Mouse (Mus musculus) heart, postnatal 0 days (tissue): ENCODE data around the gene Ly6g6f. TPM values are rescaled to one million over a fixed set of nuclear protein-coding genes. Genes with fewer than 3 reads are reported as not detected.

Experiments
- ATAC-seq: fragments of 200-750 bp; cut with Nextera tagmentation; 2 replicates; pipeline ENCODE4 v1.8.0; 2017; ENCODE audit warnings: low read depth, moderate number of reproducible peaks, moderate library complexity; ENCODE audit not compliant: insufficient read depth
- DNase-seq: peaks from one replicate; pipeline ENCODE4 v3.0.0-alpha.2; 2016; ENCODE audit warnings: low spot score
- H3K27ac ChIP-seq: fragments of 300-500 bp; sonication (generic); 2 replicates; pipeline ENCODE4 v1.5.1; 2014; ENCODE audit warnings: low read depth, mild to moderate bottlenecking
- H3K27me3 ChIP-seq: fragments of 300-500 bp; sonication (generic); 2 replicates; pipeline ENCODE4 v1.6.1; 2014; ENCODE audit warnings: low read length, mixed read lengths; ENCODE audit not compliant: control insufficient read depth, insufficient read depth
- H3K36me3 ChIP-seq: fragments of 300-500 bp; sonication (generic); replicated peaks from 2 replicates; pipeline ENCODE4 v1.6.1; 2014; ENCODE audit warnings: low read length, mixed read lengths; ENCODE audit not compliant: control insufficient read depth, insufficient read depth
- H3K4me1 ChIP-seq: fragments of 300-500 bp; sonication (generic); 2 replicates; pipeline ENCODE4 v1.6.1; 2014; ENCODE audit warnings: antibody characterized with exemption; ENCODE audit not compliant: control insufficient read depth, insufficient read depth
- H3K4me2 ChIP-seq: fragments of 300-500 bp; sonication (generic); 2 replicates; pipeline ENCODE4 v1.6.1; 2014; ENCODE audit warnings: low read depth, mild to moderate bottlenecking, low read length, moderate library complexity
- H3K4me3 ChIP-seq: fragments of 300-500 bp; sonication (generic); 2 replicates; pipeline ENCODE4 v1.5.1; 2014; ENCODE audit warnings: low read depth, low read length
- H3K9ac ChIP-seq: fragments of 300-500 bp; sonication (generic); replicated peaks from 2 replicates; pipeline ENCODE4 v1.6.1; 2014; ENCODE audit warnings: low read depth, low read length, mixed read lengths
- H3K9me3 ChIP-seq: fragments of 300-500 bp; sonication (generic); replicated peaks from 2 replicates; pipeline ENCODE4 v1.6.1; 2016; ENCODE audit warnings: low read length; ENCODE audit not compliant: control insufficient read depth
- CTCF ChIP-seq: IDR thresholded peaks from 2 replicates; pipeline ENCODE4 v1.5.1; 2016; ENCODE audit warnings: antibody characterized with exemption, control low read depth, low read depth
- EP300 ChIP-seq: IDR thresholded peaks from 2 replicates; pipeline ENCODE4 v1.6.1; 2016; ENCODE audit warnings: antibody characterized with exemption, low read depth
- WGBS: fragments of 180-500 bp; shearing (Covaris S2); extraction: QIAGEN DNeasy Blood & Tissue Kit; methylation state at CpG from one replicate; pipeline ENCODE4 v1.1.7; 2014; 5-methylcytosine and 5-hydroxymethylcytosine counted together
- polyA plus RNA-seq: library from polyadenylated mRNA; unstranded; fragments of >200 nt; fragmentation: Nextera tagmentation; extraction: Ambion mirVana; gene quantifications from 2 replicates; pipeline ENCODE4 v1.2.1, GENCODE M21; 2015
- total RNA-seq: library from RNA; depleted of rRNA; stranded (reverse); fragments of >200 nt; gene quantifications from 2 replicates; pipeline ENCODE4 v1.2.3, GENCODE M21; 2014; ENCODE audit warnings: low replicate concordance

Ly6g6f gene
- total and polyA plus RNA-seq, 2 experiments from 2014 or later: not detected

GRCm38 (mm10) chr17:35058911-35059892, 26.2 kb downstream of the Ly6g6f start, which contains the start of gene Ddah2:
TSS of gene Ddah2 (plus strand) at chr17:35059035.
- peak within 1 kb of the TSS; percentile 71 for H3K9ac ChIP-seq
- H3K27ac ChIP-seq: peak within 1 kb of the TSS; percentile 87
- ATAC-seq (peak; percentile 92), DNase-seq (peak; percentile 91)
- peak within 1 kb of the TSS; percentile 62 for H3K4me3 ChIP-seq
- under 1% methylated on average over 55 of the region's 57 CpGs for WGBS
- TF ChIP-seq EP300 (peak; percentile 23; the same call in 1 of the 2 replicates), CTCF (peak; percentile 59)
- peak within 1 kb of the TSS; percentile 75 for H3K4me2 ChIP-seq
- peaks cover 6% of the 10 kb centered on the region; the same call in 1 of the 2 replicates for H3K27me3 ChIP-seq
- H3K9me3 ChIP-seq: no peaks in the 10 kb centered on the region
- 0 out of 2 replicates have a peak, but pooled peaks cover 4% of the 10 kb centered on the region for H3K4me1 ChIP-seq
- peaks cover 63% of the 10 kb centered on the region for H3K36me3 ChIP-seq

DNA sequence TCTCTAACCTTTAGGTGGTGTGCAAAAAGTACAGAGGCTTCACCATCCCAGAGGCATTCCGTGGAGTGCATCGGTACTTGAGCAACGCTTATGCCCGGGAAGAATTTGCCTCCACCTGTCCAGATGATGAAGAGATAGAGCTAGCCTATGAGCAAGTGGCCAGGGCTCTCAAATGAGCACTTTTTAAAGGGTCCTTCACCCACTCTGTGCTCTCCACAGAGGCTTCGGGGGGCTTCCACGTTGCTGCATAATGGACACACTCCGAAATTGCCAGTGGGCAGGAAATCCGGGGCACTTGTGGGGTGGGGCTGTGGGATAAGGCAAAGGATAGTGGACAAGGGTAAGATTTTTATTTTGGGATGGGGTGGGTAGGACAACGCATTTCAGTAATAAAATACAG, 27.1 kb downstream of the Ly6g6f start:
- ATAC-seq: no peak
- Histone ChIP-seq H3K9ac (no peak overlapping the region), H3K4me2 (peak overlapping the region; percentile 75; the same call in 1 of the 2 replicates)

DNA sequence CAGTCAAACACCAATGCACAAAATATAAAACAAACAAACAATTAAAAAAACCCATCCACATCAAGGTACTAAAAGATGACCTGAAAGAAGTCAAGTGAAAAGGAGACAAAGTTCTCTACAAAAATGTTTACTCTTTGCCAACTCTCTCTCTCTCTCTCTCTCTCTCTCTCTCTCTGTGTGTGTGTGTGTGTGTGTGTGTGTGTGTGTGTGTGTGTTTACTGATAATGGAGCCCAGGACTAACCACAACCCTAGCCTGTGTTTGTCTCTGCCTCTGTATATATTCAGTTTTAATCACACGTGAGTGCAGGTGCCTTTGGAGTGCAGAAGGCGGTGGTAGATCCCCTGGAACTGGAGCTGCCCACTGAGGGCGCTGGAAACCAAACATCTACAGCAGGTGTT, 28.3 kb downstream of the Ly6g6f start:
- ATAC-seq (no peak), DNase-seq (no peak)
- Histone ChIP-seq H3K27ac (no peak overlapping the region), H3K9me3 (no peaks in the 10 kb centered on the region), H3K36me3 (peaks cover 74% of the 10 kb centered on the region), H3K27me3 (no peaks in the 10 kb centered on the region), H3K4me3 (no peak overlapping the region), H3K4me2 (no peak overlapping the region), H3K9ac (no peak overlapping the region), H3K4me1 (0 out of 2 replicates have a peak, but pooled peaks cover 7% of the 10 kb centered on the region)
- TF ChIP-seq EP300: no peak
- TF ChIP-seq CTCF: no peak
- 75% methylated on average over 3 of the region's 3 CpGs for WGBS

More for the DNA sequence above, 27.1 kb downstream of the Ly6g6f start:
- peak overlapping the region; percentile 87 for H3K27ac ChIP-seq
- H3K36me3 ChIP-seq: peaks cover 72% of the 10 kb centered on the region
- TF ChIP-seq EP300 (no peak), CTCF (no peak)
- 44% methylated on average over 9 of the region's 9 CpGs for WGBS
- H3K27me3 ChIP-seq: no peaks in the 10 kb centered on the region
- no peak overlapping the region for H3K4me3 ChIP-seq
- H3K4me1 ChIP-seq: 0 out of 2 replicates have a peak, but pooled peaks cover 4% of the 10 kb centered on the region
- no peaks in the 10 kb centered on the region for H3K9me3 ChIP-seq
- DNase-seq: no peak

DNA sequence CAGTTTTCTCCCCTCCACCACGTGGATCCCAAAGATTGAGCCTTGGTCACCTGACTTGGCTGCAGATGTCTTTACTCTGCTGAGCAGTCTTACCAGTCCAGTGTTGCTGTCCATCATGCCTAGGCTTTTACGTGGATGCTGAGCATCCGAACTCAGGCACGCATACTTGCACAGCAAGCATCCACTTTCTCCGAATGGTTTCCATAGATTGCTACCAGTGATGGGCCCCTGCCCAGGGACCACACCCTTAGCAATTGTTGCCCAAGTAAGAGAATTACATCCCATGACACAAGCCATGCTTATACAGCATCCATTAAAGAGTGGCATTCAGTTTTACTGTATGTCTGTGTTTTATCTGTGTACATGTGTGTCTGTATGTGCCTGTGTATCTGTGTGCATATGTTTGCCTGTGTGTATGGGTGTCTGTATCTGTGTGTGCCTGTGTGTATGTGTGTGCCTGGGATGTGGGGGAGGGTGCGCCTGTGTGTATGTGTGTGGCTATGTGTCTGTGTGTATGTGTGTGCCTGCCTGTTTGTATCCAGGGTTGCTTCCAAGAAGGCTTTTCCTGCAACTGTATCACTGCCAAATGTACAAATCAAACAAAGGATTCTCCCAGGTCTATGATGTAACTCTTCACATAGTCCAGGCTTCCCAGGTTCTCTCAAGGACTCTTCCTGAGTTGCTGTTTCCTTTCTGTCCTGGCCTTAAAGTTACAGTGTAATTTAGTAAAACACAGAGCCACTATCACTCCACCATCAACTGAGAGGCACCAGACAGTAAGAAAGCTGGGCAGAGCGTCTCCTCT, 29.5 kb downstream of the Ly6g6f start:
- Histone ChIP-seq H3K9ac (no peak overlapping the region), H3K9me3 (no peaks in the 10 kb centered on the region), H3K27me3 (no peaks in the 10 kb centered on the region), H3K27ac (peak overlapping the region; percentile 32; the same call in 1 of the 2 replicates), H3K4me2 (no peak overlapping the region), H3K4me1 (0 out of 2 replicates have a peak, but pooled peaks cover 7% of the 10 kb centered on the region), H3K36me3 (peaks cover 64% of the 10 kb centered on the region), H3K4me3 (no peak overlapping the region)
- TF ChIP-seq CTCF (no peak), EP300 (no peak)
- 73% methylated on average over 7 of the region's 7 CpGs for WGBS
- ATAC-seq (no peak), DNase-seq (no peak)

- Histone ChIP-seq H3K4me2 (peak overlapping the region; percentile 92), H3K27ac (peak overlapping the region; percentile 98), H3K4me3 (peak overlapping the region; percentile 80), H3K27me3 (no peaks in the 10 kb centered on the region), H3K36me3 (peaks cover 48% of the 10 kb centered on the region), H3K9me3 (no peaks in the 10 kb centered on the region), H3K4me1 (peaks cover 16% of the 10 kb centered on the region), H3K9ac (peak overlapping the region; percentile 31; the same call in 1 of the 2 replicates)
- WGBS: 63% methylated on average over 12 of the region's 12 CpGs
- ATAC-seq (no peak), DNase-seq (no peak)
- TF ChIP-seq CTCF (no peak), EP300 (no peak)
Measured at GRCm38 (mm10) chr17:35052271-35052798, 33.1 kb downstream of the Ly6g6f start.
